Mouse (Mus musculus): ENCODE data around the gene Baz2a.
"Not testable (repeated sequence)": the region's sequence is repeated elsewhere in the genome, so short reads cannot be mapped to it uniquely, and the experiment has no call there.

The Baz2a gene

GRCm38 (mm10) chr10:128123833-128124232 lies 32.5 kb downstream of the Baz2a start:
- DNase-seq (ENCODE audit: low spot score) = no peak

- no peak for DNase-seq (ENCODE audit: low spot score)
These were observed 33.5 kb downstream of the Baz2a start for GRCm38 (mm10) chr10:128124831-128125230.

GRCm38 (mm10) chr10:128125951-128126350 lies 34.6 kb downstream of the Baz2a start:
- no peak for DNase-seq (ENCODE audit: low spot score)

- DNase-seq (ENCODE audit: low spot score) = no peak
These were observed 36.1 kb downstream of the Baz2a start for GRCm38 (mm10) chr10:128127497-128127896.

- DNase-seq (ENCODE audit: low spot score) = no peak
These were observed 36.8 kb downstream of the Baz2a start for GRCm38 (mm10) chr10:128128143-128128542.

GRCm38 (mm10) chr10:128131297-128131696 lies 39.9 kb downstream of the Baz2a start:
- no peak for DNase-seq (ENCODE audit: low spot score)

GRCm38 (mm10) chr10:128131812-128132211 lies 40.4 kb downstream of the Baz2a start:
- no peak for DNase-seq (ENCODE audit: low spot score)

GRCm38 (mm10) chr10:128133650-128134332 lies 42.4 kb downstream of the Baz2a start:
- no peak for DNase-seq (ENCODE audit: low spot score)

- DNase-seq (ENCODE audit: low spot score) = no peak
These were observed 44.0 kb downstream of the Baz2a start for GRCm38 (mm10) chr10:128135374-128135773.

GRCm38 (mm10) chr10:128140236-128140952 lies 49.0 kb downstream of the Baz2a start:
- peak; percentile 62 for DNase-seq (ENCODE audit: low spot score)

GRCm38 (mm10) chr10:128142165-128142564 lies 50.8 kb downstream of the Baz2a start:
- peak; percentile 29 for DNase-seq (ENCODE audit: low spot score)

- peak; percentile 53 for DNase-seq (ENCODE audit: low spot score)
These were observed 52.3 kb downstream of the Baz2a start for GRCm38 (mm10) chr10:128143659-128144058.

GRCm38 (mm10) chr10:128144961-128145360 lies 53.6 kb downstream of the Baz2a start:
- DNase-seq (ENCODE audit: low spot score) = peak; percentile 32

GRCm38 (mm10) chr10:128148789-128149365 lies 57.5 kb downstream of the Baz2a start:
- no peak for DNase-seq (ENCODE audit: low spot score)

GRCm38 (mm10) chr10:128149592-128149991 lies 58.2 kb downstream of the Baz2a start:
- peak; percentile 87 for DNase-seq (ENCODE audit: low spot score)

- DNase-seq (ENCODE audit: low spot score) = peak; percentile 76
These were observed 59.6 kb downstream of the Baz2a start for GRCm38 (mm10) chr10:128150941-128151340.

GRCm38 (mm10) chr10:128153978-128154377 lies 62.6 kb downstream of the Baz2a start:
- no peak for DNase-seq (ENCODE audit: low spot score)

GRCm38 (mm10) chr10:128165726-128166125 lies 74.3 kb downstream of the Baz2a start:
- DNase-seq (ENCODE audit: low spot score) = not testable (repeated sequence)

- DNase-seq (ENCODE audit: low spot score) = no peak
These were observed 75.7 kb downstream of the Baz2a start for GRCm38 (mm10) chr10:128167091-128167490.

GRCm38 (mm10) chr10:128171348-128171747 lies 80.0 kb downstream of the Baz2a start:
- not testable (repeated sequence) for DNase-seq (ENCODE audit: low spot score)

GRCm38 (mm10) chr10:128175302-128175701 lies 83.9 kb downstream of the Baz2a start:
- DNase-seq (ENCODE audit: low spot score) = no peak

GRCm38 (mm10) chr10:128175996-128176755 lies 84.8 kb downstream of the Baz2a start:
- DNase-seq (ENCODE audit: low spot score) = peak; percentile 65

All from urinary bladder, postnatal 14 days (tissue).